ENCODE assay signal across 9 mouse cellular contexts in the genomic region with DNA sequence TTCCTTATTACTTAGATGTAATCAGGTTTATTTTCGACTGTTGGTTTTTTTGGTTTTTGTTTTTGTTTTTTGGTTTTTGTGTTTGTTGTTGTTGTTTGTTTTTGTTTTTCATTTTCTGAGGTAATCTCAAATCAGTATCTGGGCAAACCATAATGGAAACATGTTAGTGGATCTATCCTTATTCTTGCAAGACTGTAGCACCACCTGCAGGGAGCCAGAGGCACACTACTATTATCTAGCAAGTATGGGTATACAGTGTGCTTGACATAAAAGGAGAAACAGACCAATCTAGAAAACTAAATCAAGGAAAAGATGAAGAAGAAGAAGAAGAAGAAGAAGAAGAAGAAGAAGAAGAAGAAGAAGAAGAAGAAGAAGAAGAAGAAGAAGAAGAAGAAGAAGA.
A peak's percentile ranks its signal among the peaks of the same experiment; 100 is the strongest.
DNase-seq lines count a peak whose midpoint lies in the region; TF ChIP-seq lines count a peak whose summit lies in the region.
"Had no signal": no experiment of that assay in that cellular context is flagged by ENCODE, and none has a peak within 500 bp of the region (broad histone marks: within the 10 kb centered on the region; RNA-seq: fewer than 3 reads in every experiment).

No protein-coding gene starts in this region.

- no peaks in the 10 kb centered on the region for H3K36me3 ChIP-seq in thymus, adult 2 months (ENCODE audit: control insufficient read depth, insufficient read depth, low read length)
- no peaks in the 10 kb centered on the region for H3K36me3 ChIP-seq in splenic B cell, adult 2 months (ENCODE audit: control insufficient read depth, insufficient read depth, low read length, poor library complexity, severe bottlenecking)

- intact Hi-C loops in left cerebral cortex, postnatal 25 days (cut with DNase I) = no loop called here

- no peak overlapping the region for H3K27ac ChIP-seq in thymus, adult 2 months (ENCODE audit: control insufficient read depth, insufficient read depth, low read length)

- no peaks in the 10 kb centered on the region for H3K27me3 ChIP-seq in thymus, adult 2 months (ENCODE audit: control insufficient read depth, insufficient read depth, low read length)
- H3K27me3 ChIP-seq in splenic B cell, adult 2 months (ENCODE audit: control insufficient read depth, insufficient read depth, low read length, poor library complexity, severe bottlenecking) = no peaks in the 10 kb centered on the region

- H3K4me1 ChIP-seq in thymus, adult 2 months (replicated peaks; ENCODE audit: control insufficient read depth, insufficient read depth, low read length) = no peaks in the 10 kb centered on the region

- DNase-seq in gastrocnemius, adult 18-20 months (ENCODE audit: low spot score) = peak; percentile 7
- DNase-seq in gastrocnemius, adult 8-10 months (ENCODE audit: low spot score in 2 of 2) = no peak
- DNase-seq in thymus, adult 2 months = peak; percentile 4
- DNase-seq in thymus, adult 18-20 months = no peak
- DNase-seq in cerebellum, postnatal 36 days = peak; percentile 10 to 13
- DNase-seq in splenic B cell, adult 2 months (ENCODE audit: low read depth, low spot score) = peak; percentile 43
- DNase-seq in left cerebral cortex, postnatal 25 days (ENCODE audit: low spot score in 2 of 2) = no peak
- DNase-seq in spleen, postnatal 36 days (ENCODE audit: low spot score in 2 of 2) = no peak

- 89% methylated on average over 1 of the region's 1 CpGs for WGBS in thymus, adult 2 months

- H3K4me3 ChIP-seq in thymus, adult 2 months (ENCODE audit: control insufficient read depth, insufficient read depth, low read length) = no peak overlapping the region
- H3K4me3 ChIP-seq: myocyte had no signal

- no peak for TF ChIP-seq POLR2A in thymus, adult 2 months (IDR thresholded peaks at IDR 0.05; ENCODE audit: control insufficient read depth, extremely low read depth, insufficient read depth, low read length, poor library complexity)

- no peak for TF ChIP-seq CTCF in thymus, adult 2 months (IDR thresholded peaks at IDR 0.05; ENCODE audit: borderline replicate concordance, control insufficient read depth, extremely low read depth, insufficient read depth, low read length, poor library complexity)

Comparison
In these comparisons a context has a peak if more than half of its experiments do, and no peak if none do; other contexts are left out.
1. DNase-seq: peak in gastrocnemius, adult 18-20 months (single experiment), thymus, adult 2 months (single experiment), cerebellum, postnatal 36 days (2 of 2) and splenic B cell, adult 2 months (single experiment); none in gastrocnemius, adult 8-10 months (0 of 2), thymus, adult 18-20 months (0 of 2), left cerebral cortex, postnatal 25 days (0 of 2) and spleen, postnatal 36 days (0 of 2).